Mouse (Mus musculus) thymus, postnatal 4 days (tissue): ENCODE results near the gene Bpnt1.
A peak's percentile ranks its signal among the peaks of the same experiment; 100 is the strongest.
"Not testable (repeated sequence)": the region's sequence is repeated elsewhere in the genome, so short reads cannot be mapped to it uniquely, and the experiment has no call there.

Experiments
- DNase-seq: peaks from one replicate; pipeline ENCODE4 v3.0.0; 2021

The Bpnt1 gene

GRCm38 (mm10) chr1:185331983-185332430 is at the start of gene Bpnt1:
TSS of gene Bpnt1 (plus strand) at chr1:185332149.
- peak; percentile 84 for DNase-seq

GRCm38 (mm10) chr1:185282846-185283245 is 49.1 kb upstream of the Bpnt1 start:
- DNase-seq: no peak

DNA sequence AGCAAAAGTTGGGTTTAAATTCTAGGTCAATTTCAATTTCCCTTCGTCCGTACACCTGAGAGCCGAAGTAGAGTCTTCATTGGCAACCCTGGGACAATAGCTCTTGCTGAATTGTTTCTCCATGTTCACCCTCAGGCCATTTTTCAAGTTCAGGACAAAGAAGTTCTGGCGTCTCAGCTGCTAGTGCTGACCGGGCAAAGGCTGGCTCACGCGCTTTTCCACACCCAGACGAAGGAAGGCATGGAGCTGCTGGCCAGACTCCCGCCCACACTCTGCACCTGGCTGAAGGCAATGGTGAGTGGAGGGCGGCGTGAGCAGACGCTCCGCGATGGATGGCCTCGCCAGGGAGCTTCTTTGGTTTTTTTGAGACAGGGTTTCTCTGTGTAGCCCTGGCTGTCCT is 48.7 kb upstream of the Bpnt1 start:
- no peak for DNase-seq

- DNase-seq: no peak
Measured at GRCm38 (mm10) chr1:185284740-185285139, 47.2 kb upstream of the Bpnt1 start.

DNA sequence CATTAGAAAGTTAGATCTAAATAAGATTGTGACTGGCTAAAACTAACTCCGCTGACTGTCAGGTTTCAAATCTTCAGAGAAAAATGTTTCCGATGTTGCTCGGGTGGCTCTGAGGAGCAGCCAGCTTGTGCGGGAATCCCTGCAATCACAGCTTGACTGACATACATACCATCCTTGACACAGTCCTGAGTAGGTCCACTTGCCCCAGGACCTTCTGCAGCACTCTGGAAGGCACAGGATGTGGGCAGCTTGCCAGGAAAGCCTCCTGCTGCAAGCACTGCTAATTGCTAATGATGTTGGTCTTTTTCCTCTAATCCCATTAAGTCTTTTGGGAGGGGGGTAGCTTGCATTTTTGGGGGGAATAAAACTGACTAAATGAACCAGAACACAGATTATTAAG is 46.8 kb upstream of the Bpnt1 start:
- no peak for DNase-seq

DNA sequence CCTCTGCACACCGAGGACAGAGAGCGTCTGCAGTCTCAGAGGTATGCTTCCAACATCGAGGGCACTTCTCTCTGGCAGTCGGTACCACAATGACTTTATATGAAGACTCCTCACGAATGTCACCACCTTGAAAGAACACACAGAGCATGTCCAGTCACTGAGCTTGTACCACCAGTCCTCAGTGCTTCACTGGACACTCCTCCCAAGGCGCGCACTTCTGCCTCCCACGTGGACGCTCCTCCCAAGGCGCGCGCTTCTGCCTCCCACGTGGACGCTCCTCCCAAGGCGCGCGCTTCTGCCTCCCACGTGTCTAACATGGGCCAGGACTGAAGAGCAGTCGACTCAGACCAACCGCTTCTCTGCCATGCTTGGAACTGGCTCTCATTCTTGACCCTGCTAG is 44.9 kb upstream of the Bpnt1 start:
- no peak for DNase-seq

- no peak for DNase-seq
Measured at GRCm38 (mm10) chr1:185289231-185289630, 42.7 kb upstream of the Bpnt1 start.

GRCm38 (mm10) chr1:185291336-185291735 is 40.6 kb upstream of the Bpnt1 start:
- DNase-seq: no peak

- no peak for DNase-seq
Measured at GRCm38 (mm10) chr1:185292646-185293360, 39.1 kb upstream of the Bpnt1 start.

- DNase-seq: no peak
Measured at GRCm38 (mm10) chr1:185296850-185297249, 35.1 kb upstream of the Bpnt1 start.

DNA sequence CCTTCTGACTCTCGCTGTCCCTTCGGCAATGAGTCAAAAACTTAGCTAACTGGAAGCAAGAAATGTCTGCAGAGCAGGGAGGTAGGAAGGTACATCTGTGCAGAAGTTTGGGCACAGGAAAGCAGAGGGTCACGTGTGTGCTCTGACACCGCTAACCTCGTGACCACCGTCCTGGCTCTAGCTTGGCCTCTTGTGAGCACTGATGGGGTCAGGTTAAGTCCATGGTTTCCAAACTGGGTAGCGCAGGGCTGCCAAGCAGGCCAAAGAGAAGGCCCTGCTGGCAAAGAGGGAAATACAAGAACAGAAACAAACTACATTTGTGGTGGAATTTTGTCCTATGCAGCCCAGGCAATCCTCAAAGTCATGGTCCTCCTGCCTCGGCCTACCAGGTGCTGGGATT is 33.5 kb upstream of the Bpnt1 start:
- no peak for DNase-seq

DNA sequence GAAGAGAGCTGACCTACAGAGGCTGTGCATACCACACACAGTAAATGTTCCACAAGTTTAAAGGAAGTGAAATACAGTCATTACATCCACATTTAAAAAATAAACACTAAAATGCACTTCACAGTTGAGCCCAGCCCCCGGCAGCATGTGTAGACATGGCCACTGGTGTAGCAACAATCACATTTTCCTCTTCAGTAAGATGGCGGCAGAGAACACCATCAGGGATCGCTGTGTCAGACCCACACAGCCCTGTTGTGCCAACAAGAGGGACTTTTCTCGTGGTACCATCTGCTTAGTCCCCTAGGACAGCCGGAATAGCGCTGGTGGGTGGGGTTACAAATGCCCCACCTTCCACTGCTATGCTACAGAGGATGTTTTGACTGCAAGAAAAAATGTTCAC is 29.1 kb upstream of the Bpnt1 start:
- DNase-seq: no peak

DNA sequence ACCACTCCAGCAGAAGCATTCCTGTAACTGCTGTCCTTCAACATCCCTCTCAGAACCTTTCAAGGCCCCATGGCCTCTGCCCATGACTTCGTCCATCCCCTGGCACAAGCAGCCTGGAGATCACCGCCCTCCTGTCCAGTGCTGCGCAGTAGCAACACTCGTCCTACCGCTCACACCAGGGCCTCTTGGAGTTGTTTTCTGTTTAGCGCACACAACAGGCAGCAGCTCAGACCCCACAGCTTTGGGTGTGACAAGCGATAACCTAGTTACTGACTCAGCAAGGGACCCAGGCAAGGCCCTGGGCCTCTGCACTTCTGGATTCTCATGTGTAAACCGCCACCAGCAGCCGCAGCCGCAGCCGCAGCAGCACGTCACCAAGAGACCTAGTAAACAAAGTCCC is 25.1 kb upstream of the Bpnt1 start:
- DNase-seq: no peak

GRCm38 (mm10) chr1:185307645-185308044 is 24.3 kb upstream of the Bpnt1 start:
- no peak for DNase-seq

- no peak for DNase-seq
Measured at GRCm38 (mm10) chr1:185308334-185308733, 23.6 kb upstream of the Bpnt1 start.

GRCm38 (mm10) chr1:185308908-185309307 is 23.0 kb upstream of the Bpnt1 start:
- DNase-seq: no peak

- DNase-seq: no peak
Measured at GRCm38 (mm10) chr1:185311949-185312348, 20.0 kb upstream of the Bpnt1 start.

DNA sequence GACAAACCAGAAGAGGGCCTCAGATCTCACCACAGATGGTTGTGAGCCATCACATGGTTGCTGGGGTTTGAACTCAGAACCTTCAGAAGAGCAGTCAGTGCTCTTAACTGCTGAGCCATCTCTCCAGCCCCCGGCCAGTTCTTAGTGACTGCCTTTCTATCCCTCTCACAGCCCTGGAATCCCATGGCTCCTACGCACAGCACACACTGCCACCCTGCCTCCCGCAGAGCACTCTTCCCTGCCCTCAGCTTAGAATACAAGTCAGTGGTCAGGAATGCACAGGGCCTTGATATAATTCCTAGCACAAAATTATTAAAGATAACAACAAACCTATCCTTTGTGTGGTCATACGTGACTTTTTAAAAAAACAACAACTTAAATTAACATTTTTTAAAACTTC is 17.4 kb upstream of the Bpnt1 start:
- DNase-seq: no peak

DNA sequence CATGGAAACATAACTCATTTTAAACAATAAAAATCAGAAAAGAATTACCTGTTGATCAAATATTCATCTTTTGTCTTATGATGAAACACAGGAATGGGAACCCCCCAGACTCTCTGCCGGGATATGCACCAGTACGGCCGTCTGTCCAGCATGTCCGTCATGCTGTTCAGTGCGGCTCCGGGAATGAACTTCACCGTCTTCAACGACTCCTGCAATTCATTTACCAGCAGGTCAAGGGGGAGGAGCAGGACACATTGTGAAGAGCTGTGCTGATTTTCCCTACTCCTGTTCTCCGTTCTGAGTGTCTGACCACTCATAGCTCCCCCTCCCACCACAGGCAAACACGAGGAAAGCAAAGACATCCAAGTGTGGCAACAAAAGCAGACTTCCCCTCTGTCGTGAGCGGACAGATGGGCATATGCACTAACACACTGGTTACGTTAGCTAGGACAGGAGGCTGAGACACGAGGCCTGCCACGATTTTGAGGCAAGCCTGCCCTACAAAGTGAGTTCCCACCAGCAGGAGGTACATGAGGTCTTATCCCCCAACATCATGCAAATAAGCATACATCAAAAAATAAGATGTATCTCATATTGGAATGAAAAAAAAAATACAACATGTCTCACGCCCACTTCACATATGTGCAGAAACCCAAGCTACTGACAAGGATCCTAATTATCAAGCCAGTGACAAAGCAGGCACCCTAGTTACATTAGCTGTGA is 15.9 kb upstream of the Bpnt1 start:
- no peak for DNase-seq

GRCm38 (mm10) chr1:185327754-185328345 is 4.1 kb upstream of the Bpnt1 start:
- DNase-seq: not testable (repeated sequence)

- peak; percentile 97 for DNase-seq
Measured at GRCm38 (mm10) chr1:185328721-185329610, 3.0 kb upstream of the Bpnt1 start, which contains the start of gene Iars2. TSS of gene Iars2 (minus strand) at chr1:185329396.

GRCm38 (mm10) chr1:185329851-185330250 is 2.1 kb upstream of the Bpnt1 start:
- no peak for DNase-seq

GRCm38 (mm10) chr1:185331364-185331763 is 585 bp upstream of the Bpnt1 start:
- no peak for DNase-seq
